Mouse (Mus musculus) natural killer cell, adult 2 months (primary cell): Measurements from ENCODE around the gene Wnt16.

Source experiments
- DNase-seq, 2 experiments: peaks; one replicate each; pipeline ENCODE4 v3.0.0; 2022; ENCODE audit warnings: low spot score in 2 of 2

The Wnt16 gene

DNA sequence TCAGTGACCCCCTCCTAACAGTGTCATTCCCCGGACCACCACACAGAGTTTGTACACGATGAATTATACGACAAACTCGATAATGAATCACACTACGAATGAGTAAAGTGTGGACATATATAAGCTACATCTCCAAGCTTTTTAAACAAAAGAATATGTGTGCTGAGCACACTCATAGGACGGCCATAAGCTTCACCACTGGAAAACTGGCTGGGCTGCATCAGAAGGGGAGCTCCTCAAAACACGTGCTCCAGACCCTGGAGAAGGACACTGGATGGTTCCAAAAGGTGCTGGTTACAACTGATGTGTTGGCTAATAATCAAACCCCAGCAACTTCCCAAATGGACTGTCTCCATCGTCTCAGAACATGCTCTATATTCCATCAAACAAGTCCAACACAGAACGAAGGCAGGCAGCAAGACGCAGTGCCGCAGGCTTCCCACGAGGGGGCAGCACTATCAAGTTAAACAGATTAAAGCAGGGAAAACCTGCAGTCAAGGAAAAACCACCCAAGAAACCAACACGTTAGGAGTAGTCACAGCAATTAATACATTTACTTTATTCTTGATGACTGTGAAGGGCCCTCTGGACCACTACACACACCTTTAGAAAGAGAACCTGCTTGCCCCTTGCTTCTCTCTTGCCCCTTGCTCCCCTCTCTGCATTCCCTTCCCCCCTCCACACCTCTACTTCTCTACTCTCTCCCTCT, 37.5 kb downstream of the Wnt16 start:
- peak; percentile 49 to 66 for DNase-seq

- DNase-seq, result no peak
These were observed 38.3 kb downstream of the Wnt16 start for GRCm38 (mm10) chr6:22326289-22326688.

- no peak for DNase-seq
These were observed 39.1 kb downstream of the Wnt16 start for GRCm38 (mm10) chr6:22327091-22327490.

DNA sequence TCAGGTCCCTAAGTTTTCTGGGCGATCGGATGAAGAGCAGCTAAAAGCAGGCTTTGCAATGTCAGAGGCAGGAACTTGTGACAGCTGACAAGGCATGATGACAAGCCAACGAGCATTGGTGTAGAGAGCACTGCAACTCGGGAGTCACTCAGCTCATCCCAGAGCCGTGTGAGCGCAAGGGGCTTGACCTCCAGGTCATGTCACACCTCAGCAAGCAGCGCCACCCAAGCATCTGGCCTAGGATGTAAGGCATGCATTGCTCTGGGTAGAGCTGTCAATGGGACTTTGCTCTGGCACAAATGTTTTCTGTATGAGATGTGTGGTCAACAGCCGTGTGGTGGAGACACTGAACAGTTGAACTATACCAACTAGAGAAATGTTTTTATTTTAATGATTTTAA, 39.9 kb downstream of the Wnt16 start:
- no peak for DNase-seq

DNA sequence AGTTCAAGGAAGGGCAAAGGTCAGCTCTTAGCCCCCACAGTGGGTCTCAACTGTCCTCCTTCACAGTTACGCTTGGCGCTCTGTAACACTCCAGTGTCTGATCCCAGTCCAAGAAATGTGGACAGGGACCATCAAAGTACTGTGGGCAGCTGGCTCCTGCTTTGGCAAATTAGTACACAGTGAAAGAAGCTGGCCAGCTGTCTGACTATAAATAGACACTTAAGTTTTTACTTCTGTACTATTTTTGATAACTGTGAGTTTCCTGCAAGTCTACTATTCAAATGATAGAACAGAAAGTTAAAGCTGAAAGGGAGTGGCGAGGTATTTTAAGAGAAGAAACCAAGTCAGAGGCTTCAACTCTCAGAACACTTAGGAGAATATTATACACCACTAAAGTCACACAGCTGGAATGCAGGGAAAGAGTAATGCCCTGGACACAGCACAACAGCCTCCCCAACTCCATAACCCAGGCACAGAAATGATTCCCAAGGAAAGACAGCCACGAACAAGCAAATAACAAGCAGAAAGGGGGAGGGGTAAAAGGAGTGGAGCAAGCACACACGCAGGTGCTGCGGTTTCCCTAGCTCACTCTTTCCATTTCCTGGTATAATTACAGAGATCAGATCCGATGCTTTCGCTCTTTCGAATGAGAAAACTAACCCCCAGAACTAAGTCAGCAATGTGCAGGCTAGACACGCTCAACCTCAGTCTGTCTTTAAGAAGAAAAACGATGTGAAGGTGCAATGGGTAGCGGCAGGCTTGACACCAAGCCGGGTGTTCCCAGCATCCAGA, 42.3 kb downstream of the Wnt16 start:
- peak in 1 of 2 experiments; percentile 37 for DNase-seq

DNA sequence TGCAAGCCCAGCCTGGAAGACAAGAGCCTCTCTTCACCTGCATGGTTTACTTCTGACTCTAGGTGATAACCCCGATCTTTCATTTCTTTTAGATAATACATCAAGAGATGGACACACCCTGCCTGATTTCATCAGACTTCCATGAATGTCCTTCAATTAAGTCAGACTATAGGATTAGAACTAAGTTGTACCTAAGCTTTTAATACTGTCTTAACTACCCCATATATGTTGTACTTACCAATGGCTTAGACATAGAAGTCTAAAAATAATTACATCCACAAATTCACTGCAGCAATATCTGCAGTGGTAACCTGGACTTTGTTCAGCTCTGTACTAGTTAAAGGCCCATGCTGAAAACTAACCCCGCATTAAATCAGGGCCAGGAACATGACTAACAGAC, 44.5 kb downstream of the Wnt16 start:
- no peak for DNase-seq

DNA sequence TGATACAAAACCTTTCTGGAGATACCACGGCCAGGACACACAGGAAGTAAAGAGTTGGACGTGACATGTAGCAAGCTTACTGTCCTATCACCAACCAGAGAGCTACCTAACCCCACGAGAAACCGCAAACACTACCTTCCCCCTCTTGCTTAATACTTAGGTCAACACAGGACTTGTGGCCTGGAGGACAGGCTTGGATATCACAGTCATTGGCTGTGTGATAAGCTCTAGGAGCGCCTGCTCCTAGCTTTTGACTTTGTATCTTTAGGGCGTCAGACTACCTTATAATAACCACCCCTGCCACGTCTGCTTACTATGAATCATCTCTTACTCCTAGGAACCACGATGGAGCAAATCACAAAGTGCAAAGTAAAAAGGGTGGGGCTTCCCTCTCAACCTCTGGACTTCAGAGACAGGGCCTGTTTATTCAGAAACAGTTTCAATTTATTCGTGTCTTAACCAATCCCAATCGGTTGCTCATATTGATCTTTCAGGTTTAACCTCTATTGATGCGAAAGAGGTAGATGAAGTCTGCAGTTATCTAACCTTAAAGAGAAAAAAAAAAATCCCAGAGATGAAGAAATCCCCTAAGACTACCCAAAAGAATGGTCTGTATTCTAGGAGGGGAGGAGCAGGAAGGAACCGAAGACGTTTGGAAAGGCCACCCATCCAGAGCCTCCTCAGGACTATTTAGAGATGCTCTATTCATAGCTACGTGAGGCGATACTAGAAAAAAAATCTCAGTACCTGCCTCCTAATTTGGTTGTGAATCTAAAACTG, 51.9 kb downstream of the Wnt16 start:
- no peak for DNase-seq

- no peak for DNase-seq
These were observed 52.8 kb downstream of the Wnt16 start for GRCm38 (mm10) chr6:22340779-22341178.

DNA sequence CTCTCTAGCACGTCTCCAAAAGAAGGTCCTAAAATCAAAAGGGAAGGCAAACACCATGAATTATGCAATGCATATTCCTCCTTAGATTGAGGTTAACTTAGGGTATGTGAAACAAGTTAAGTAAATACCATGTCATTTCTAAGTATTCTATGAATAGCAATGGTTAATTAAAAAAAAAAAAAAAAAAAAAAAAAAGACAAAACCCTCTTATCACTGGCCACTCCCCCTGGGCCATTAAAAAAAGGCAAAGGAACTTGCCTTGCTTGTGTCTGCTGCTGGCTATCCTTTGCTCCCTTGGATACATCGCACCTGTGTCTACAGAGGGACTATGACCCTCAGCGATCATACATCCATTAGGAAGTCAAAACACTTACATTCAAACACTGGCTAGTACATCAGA, 55.3 kb downstream of the Wnt16 start:
- DNase-seq, result no peak

DNA sequence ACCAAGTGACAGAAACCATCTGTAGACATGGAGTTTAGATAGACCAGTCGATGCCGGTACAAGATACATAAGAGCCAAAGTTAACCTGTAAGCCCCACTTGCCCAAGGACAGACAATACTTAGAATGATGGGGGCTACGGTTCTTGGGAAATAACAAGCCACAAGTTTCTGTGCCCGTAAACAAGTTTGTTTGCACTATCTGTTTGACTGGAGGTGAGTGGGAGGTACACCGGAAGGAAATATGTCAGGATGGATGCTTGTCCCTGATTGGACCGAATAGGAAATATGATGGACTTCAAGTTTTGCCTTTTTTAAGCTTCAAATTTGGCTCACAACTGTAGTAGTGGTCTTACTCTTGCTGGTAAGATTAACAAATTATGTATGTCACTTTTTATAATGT, 55.7 kb downstream of the Wnt16 start:
- no peak for DNase-seq

DNA sequence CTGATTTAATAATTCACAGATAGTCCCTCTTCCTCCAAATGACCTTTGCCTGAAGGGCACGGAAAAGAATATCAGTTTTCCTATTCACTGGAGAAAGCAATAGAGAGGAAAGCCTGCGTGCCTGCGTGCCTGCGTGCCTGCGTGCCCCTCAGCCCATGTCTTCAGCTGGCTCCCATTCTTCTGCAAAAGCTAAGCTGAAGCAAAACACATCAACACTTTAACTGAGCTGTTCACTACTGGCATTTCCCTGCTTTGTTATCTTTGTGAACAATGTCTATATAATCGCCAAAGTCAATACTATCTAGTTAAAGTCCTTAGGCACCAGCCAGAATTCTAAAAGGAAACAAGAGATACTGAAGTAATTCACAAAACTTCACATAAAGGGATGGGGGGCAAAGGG, 56.4 kb downstream of the Wnt16 start:
- DNase-seq, result no peak

DNA sequence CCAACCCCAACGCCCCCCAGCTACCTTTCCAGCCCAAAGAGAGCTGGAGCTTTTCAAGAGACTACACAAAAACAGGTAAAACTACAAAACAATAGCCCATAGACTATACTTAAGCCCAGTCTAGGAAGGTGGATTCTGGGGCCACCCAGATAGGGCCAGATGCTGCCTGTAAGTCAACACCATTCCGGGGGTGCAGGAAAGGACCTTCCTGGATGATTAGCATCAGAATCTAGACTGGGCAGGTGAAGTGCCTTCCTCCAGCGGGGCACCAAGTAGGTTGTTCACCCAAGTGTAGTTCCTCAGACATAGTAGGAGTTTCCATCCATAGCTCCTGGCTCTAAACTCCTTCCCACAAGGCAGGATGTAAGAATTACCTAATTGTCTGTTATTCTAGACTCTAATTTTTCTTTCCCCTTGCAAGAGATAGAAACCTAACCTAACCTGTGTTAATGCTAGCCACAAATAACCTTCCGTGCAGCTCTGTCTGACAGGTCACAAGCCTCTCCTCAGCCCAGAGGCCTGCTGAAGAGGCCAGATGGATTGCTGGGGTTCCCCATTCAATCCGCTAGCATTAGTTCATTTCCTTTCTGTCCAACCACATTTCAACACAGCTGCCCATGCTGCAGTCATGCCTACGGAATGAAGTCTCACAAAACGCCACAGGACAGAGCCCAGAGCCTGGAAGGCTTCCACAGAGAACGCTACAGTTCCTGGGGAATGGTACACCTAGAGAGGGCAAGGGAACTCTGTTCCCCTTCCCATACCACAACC, 59.3 kb downstream of the Wnt16 start:
- no peak for DNase-seq
